Mouse (Mus musculus): Measurements from ENCODE around the gene Igf2.

- TF ChIP-seq CTCF (IDR thresholded peaks at IDR 0.05 in 2 of 3, conservative IDR thresholded peaks at IDR 0.05 in 1 of 3; ENCODE audit: control insufficient read depth in 1 of 3, insufficient read depth in 1 of 3, low read depth in 2 of 3, low read length in 3 of 3, poor library complexity in 1 of 3, severe bottlenecking in 1 of 3) (no peak), EP300 (IDR thresholded peaks at IDR 0.05; ENCODE audit: low read depth in 1 of 2, low read length in 2 of 2) (no peak), POLR2A (IDR thresholded peaks at IDR 0.05; ENCODE audit: control insufficient read depth in 1 of 2, insufficient read depth in 1 of 2, low read depth in 1 of 2, low read length in 2 of 2, poor library complexity in 1 of 2) (no peak), POLR2AphosphoS2 (IDR thresholded peaks at IDR 0.05; ENCODE audit: low read length) (no peak), RCOR1 (IDR thresholded peaks at IDR 0.05; ENCODE audit: low read depth, low read length) (no peak), MAFK (IDR thresholded peaks at IDR 0.05; ENCODE audit: borderline replicate concordance, low read depth, low read length) (no peak), UBTF (IDR thresholded peaks at IDR 0.05; ENCODE audit: borderline replicate concordance, insufficient read depth, low read depth, low read length) (no peak), ZNF384 (IDR thresholded peaks at IDR 0.05; ENCODE audit: low read depth, low read length) (no peak), MXI1 (IDR thresholded peaks at IDR 0.05; ENCODE audit: low read depth, low read length) (no peak)
Observed at GRCm38 (mm10) chr7:142646676-142647075, 19.9 kb downstream of the Igf2 start.
